Mouse (Mus musculus): ENCODE measurements around the gene Lbhd1.
A peak's percentile ranks its signal among the peaks of the same experiment; 100 is the strongest.
"Not testable (repeated sequence)": the region's sequence is repeated elsewhere in the genome, so short reads cannot be mapped to it uniquely, and the experiment has no call there.

Gene Lbhd1

GRCm38 (mm10) chr19:8871267-8872186 lies 12.0 kb upstream of the Lbhd1 start, which contains the start of gene Ubxn1:
TSS of gene Ubxn1 (plus strand) at chr19:8871496.
- peak; percentile 99 for DNase-seq (ENCODE audit: low spot score)

- peak; percentile 68 for DNase-seq (ENCODE audit: low spot score)
These were observed 11.2 kb upstream of the Lbhd1 start for GRCm38 (mm10) chr19:8872266-8872840.

- DNase-seq (ENCODE audit: low spot score), result no peak
These were observed 8.5 kb upstream of the Lbhd1 start for GRCm38 (mm10) chr19:8875031-8875430.

- peak; percentile 89 for DNase-seq (ENCODE audit: low spot score)
These were observed 3.1 kb upstream of the Lbhd1 start, which contains the start of gene Uqcc3 for GRCm38 (mm10) chr19:8880311-8881033. TSS of gene Uqcc3 (minus strand) at chr19:8880923.

- no peak for DNase-seq (ENCODE audit: low spot score)
These were observed 2.5 kb upstream of the Lbhd1 start for GRCm38 (mm10) chr19:8881034-8881392.

GRCm38 (mm10) chr19:8886916-8887584 lies 3.5 kb downstream of the Lbhd1 start:
- no peak for DNase-seq (ENCODE audit: low spot score)

- DNase-seq (ENCODE audit: low spot score), result no peak
These were observed 4.3 kb downstream of the Lbhd1 start for GRCm38 (mm10) chr19:8887585-8888463.

- peak; percentile 96 for DNase-seq (ENCODE audit: low spot score)
These were observed 5.2 kb downstream of the Lbhd1 start, which contains the start of the genes 1810009A15Rik and Gm49416 for GRCm38 (mm10) chr19:8888511-8889385. TSS of gene 1810009A15Rik (plus strand) at chr19:8888853. TSS of gene Gm49416 (plus strand) at chr19:8888926.

- DNase-seq (ENCODE audit: low spot score), result peak; percentile 88
These were observed 9.6 kb downstream of the Lbhd1 start, which contains the start of gene Ints5 for GRCm38 (mm10) chr19:8892829-8893766. TSS of gene Ints5 (plus strand) at chr19:8893005.

GRCm38 (mm10) chr19:8895397-8895960 lies 11.9 kb downstream of the Lbhd1 start:
- DNase-seq (ENCODE audit: low spot score), result no peak

GRCm38 (mm10) chr19:8896231-8896630 lies 12.7 kb downstream of the Lbhd1 start:
- not testable (repeated sequence) for DNase-seq (ENCODE audit: low spot score)

GRCm38 (mm10) chr19:8897211-8897864 lies 13.8 kb downstream of the Lbhd1 start:
- DNase-seq (ENCODE audit: low spot score), result not testable (repeated sequence)

GRCm38 (mm10) chr19:8897865-8898495 lies 14.4 kb downstream of the Lbhd1 start, which contains the start of gene Ganab:
TSS of gene Ganab (plus strand) at chr19:8898071.
- DNase-seq (ENCODE audit: low spot score), result peak; percentile 96

GRCm38 (mm10) chr19:8898576-8898975 lies 15.0 kb downstream of the Lbhd1 start:
- no peak for DNase-seq (ENCODE audit: low spot score)

- no peak for DNase-seq (ENCODE audit: low spot score)
These were observed 15.5 kb downstream of the Lbhd1 start for GRCm38 (mm10) chr19:8899079-8899478.

- DNase-seq (ENCODE audit: low spot score), result no peak
These were observed 19.9 kb downstream of the Lbhd1 start for GRCm38 (mm10) chr19:8903412-8903811.

- DNase-seq (ENCODE audit: low spot score), result no peak
These were observed 25.0 kb downstream of the Lbhd1 start for GRCm38 (mm10) chr19:8908531-8908930.
